Mouse (Mus musculus): ENCODE data around the gene Gm49369. TPM values are rescaled to one million over a fixed set of nuclear protein-coding genes. Genes with fewer than 3 reads are reported as not detected.
A peak's percentile ranks its signal among the peaks of the same experiment; 100 is the strongest.

Gene Gm49369
- total and polyA plus RNA-seq, 2 experiments from 2014 or later: 0.85 TPM; not detected in 1

DNA sequence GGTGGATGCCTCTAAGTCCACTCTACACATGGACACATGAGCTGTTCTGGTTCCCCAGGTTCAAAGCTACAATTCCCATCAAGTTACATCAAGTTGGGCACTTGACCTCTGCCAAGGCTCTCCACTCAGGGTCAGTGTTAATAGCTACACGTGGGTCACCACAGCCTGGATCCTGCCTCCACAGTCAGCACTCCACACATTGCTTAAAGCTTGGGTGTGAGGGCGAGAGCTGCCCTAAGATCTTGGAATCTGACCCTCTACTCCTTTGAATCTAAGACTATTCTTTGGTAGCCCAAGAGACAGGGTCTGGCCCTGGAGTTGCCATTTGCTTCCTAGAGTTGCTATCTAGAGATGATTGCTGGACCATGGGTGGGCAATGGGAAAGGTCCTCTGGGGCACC is 6.3 kb upstream of the Gm49369 start:
- H3K27ac ChIP-seq (ENCODE audit: low read depth): 0 out of 2 replicates have a peak overlapping the region, but pooled peaks have one; percentile 92
- 92% methylated on average over 2 of the region's 2 CpGs for WGBS
- no peak for ATAC-seq (ENCODE audit: insufficient read depth, low read depth)
- peaks cover 14% of the 10 kb centered on the region for H3K4me1 ChIP-seq (ENCODE audit: control insufficient read depth, insufficient read depth)
- no peak for DNase-seq (ENCODE audit: low spot score)
- H3K4me2 ChIP-seq (ENCODE audit: low read depth, low read length): no peak overlapping the region
- no peak overlapping the region for H3K4me3 ChIP-seq (ENCODE audit: low read depth, low read length)
- TF ChIP-seq EP300 (IDR thresholded peaks at IDR 0.05; ENCODE audit: low read depth) (no peak), CTCF (IDR thresholded peaks at IDR 0.05; ENCODE audit: low read depth) (no peak)
- H3K9ac ChIP-seq (replicated peaks; ENCODE audit: low read depth, low read length): no peak overlapping the region
- no peaks in the 10 kb centered on the region for H3K9me3 ChIP-seq (replicated peaks; ENCODE audit: control insufficient read depth, low read length)
- H3K36me3 ChIP-seq (replicated peaks; ENCODE audit: control insufficient read depth, insufficient read depth, low read length): peaks cover 20% of the 10 kb centered on the region
- no peaks in the 10 kb centered on the region for H3K27me3 ChIP-seq (ENCODE audit: control insufficient read depth, insufficient read depth, low read length)

- peak overlapping the region; percentile 77 for H3K4me3 ChIP-seq (ENCODE audit: low read depth, low read length)
- peaks cover 26% of the 10 kb centered on the region for H3K36me3 ChIP-seq (replicated peaks; ENCODE audit: control insufficient read depth, insufficient read depth, low read length)
- H3K4me1 ChIP-seq (ENCODE audit: control insufficient read depth, insufficient read depth): peaks cover 14% of the 10 kb centered on the region
- ATAC-seq (ENCODE audit: insufficient read depth, low read depth) (no peak), DNase-seq (ENCODE audit: low spot score) (no peak)
- WGBS: 87% methylated on average over 1 of the region's 1 CpGs
- no peak overlapping the region for H3K9ac ChIP-seq (replicated peaks; ENCODE audit: low read depth, low read length)
- TF ChIP-seq EP300 (IDR thresholded peaks at IDR 0.05; ENCODE audit: low read depth) (no peak), CTCF (IDR thresholded peaks at IDR 0.05; ENCODE audit: low read depth) (no peak)
- H3K9me3 ChIP-seq (replicated peaks; ENCODE audit: control insufficient read depth, low read length): no peaks in the 10 kb centered on the region
- no peaks in the 10 kb centered on the region for H3K27me3 ChIP-seq (ENCODE audit: control insufficient read depth, insufficient read depth, low read length)
- H3K27ac ChIP-seq (ENCODE audit: low read depth): peak overlapping the region; percentile 92
- H3K4me2 ChIP-seq (ENCODE audit: low read depth, low read length): peak overlapping the region; percentile 87; the same call in 1 of the 2 replicates
These were observed 5.7 kb upstream of the Gm49369 start for GRCm38 (mm10) chr7:142388198-142388597.

DNA sequence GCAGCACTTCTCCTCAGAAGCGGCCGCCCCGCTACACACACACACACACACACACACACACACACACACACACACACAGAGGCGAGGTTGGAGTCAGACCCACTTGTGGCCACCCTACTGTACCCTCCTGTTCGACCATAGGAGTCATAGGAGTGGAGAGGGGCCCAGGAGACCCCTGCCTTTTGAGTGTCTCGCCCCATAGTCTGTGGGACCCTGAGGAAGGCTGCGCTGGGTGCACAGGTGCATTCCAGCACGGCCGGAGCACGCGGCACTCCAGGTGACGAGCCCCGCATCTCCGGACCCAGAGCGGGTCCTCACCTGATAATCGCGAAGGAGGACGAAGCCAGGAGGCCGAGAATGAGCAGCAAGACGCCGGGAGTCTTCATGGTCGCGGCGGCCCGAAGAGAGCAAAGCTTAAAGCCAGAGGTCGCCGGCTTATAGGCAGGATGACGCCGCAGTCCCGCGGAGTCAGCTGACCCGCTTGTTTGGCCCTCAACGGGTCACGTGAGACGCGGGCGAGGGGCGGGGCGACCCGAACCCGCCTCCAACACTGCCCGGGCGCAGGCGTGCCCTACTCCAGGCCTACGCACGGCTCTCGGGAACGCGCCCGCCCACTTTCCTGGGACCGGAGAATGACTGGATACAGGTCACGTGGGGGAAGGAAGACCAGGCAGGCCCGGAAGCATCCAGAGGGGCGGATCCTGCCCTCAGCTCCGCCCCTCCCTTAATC is 5.1 kb upstream of the Gm49369 start, which contains the start of gene Ctsd:
Gene Ctsd, minus strand, starts transcription at position 620 of the 730 bp plus-strand sequence.
- Histone ChIP-seq H3K27ac (ENCODE audit: low read depth) (peak within 1 kb of the TSS; percentile 92), H3K4me3 (ENCODE audit: low read depth, low read length) (peak within 1 kb of the TSS; percentile 77), H3K36me3 (replicated peaks; ENCODE audit: control insufficient read depth, insufficient read depth, low read length) (peaks cover 32% of the 10 kb centered on the region), H3K9me3 (replicated peaks; ENCODE audit: control insufficient read depth, low read length) (no peaks in the 10 kb centered on the region), H3K4me1 (ENCODE audit: control insufficient read depth, insufficient read depth) (peaks cover 14% of the 10 kb centered on the region), H3K27me3 (ENCODE audit: control insufficient read depth, insufficient read depth, low read length) (no peaks in the 10 kb centered on the region), H3K4me2 (ENCODE audit: low read depth, low read length) (peak within 1 kb of the TSS; percentile 87), H3K9ac (replicated peaks; ENCODE audit: low read depth, low read length) (peak within 1 kb of the TSS; percentile 87)
- DNase-seq (ENCODE audit: low spot score) (peak; percentile 98), ATAC-seq (ENCODE audit: insufficient read depth, low read depth) (peak; percentile 96)
- under 1% methylated on average over 50 of the region's 55 CpGs for WGBS
- TF ChIP-seq EP300 (IDR thresholded peaks at IDR 0.05; ENCODE audit: low read depth) (no peak), CTCF (IDR thresholded peaks at IDR 0.05; ENCODE audit: low read depth) (no peak)

DNA sequence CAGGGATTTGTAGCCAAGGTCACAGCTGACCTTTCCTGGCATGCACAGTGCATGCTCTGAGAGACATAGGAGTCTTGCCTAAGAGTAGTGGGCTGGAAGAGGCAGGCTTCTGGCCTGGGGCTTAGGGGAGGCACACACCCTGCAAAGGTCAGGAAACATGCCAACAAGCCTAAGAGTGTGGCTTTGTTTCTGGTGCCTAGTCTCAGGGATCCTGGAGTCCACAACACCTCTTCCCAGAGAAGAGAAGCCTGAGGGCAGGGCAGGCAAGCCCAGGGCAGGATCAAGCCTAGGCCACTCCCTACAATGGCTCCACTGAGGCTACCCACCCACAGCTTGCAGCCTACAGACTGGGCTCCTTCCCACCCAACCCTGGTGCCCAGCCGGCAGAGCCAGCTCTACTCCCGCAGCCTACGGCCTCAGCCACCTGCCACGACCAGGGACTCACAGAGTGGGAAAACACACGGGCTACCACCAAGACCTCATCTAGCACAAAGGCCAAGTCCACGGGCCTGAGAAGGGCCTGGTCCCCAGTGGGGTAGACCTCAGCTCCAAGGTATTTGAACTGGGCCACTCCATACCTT is 4.2 kb upstream of the Gm49369 start:
- peak overlapping the region; percentile 87 for H3K9ac ChIP-seq (replicated peaks; ENCODE audit: low read depth, low read length)
- no peak for TF ChIP-seq EP300 (IDR thresholded peaks at IDR 0.05; ENCODE audit: low read depth)
- TF ChIP-seq CTCF (IDR thresholded peaks at IDR 0.05; ENCODE audit: low read depth): no peak
- peaks cover 41% of the 10 kb centered on the region for H3K36me3 ChIP-seq (replicated peaks; ENCODE audit: control insufficient read depth, insufficient read depth, low read length)
- H3K27ac ChIP-seq (ENCODE audit: low read depth): peak overlapping the region; percentile 92
- no peaks in the 10 kb centered on the region for H3K27me3 ChIP-seq (ENCODE audit: control insufficient read depth, insufficient read depth, low read length)
- peak overlapping the region; percentile 87 for H3K4me2 ChIP-seq (ENCODE audit: low read depth, low read length)
- ATAC-seq (ENCODE audit: insufficient read depth, low read depth) (peak; percentile 7; the same call in 1 of the 2 replicates), DNase-seq (ENCODE audit: low spot score) (no peak)
- H3K4me3 ChIP-seq (ENCODE audit: low read depth, low read length): peak overlapping the region; percentile 77
- H3K4me1 ChIP-seq (ENCODE audit: control insufficient read depth, insufficient read depth): peaks cover 14% of the 10 kb centered on the region
- 23% methylated on average over 6 of the region's 6 CpGs for WGBS
- no peaks in the 10 kb centered on the region for H3K9me3 ChIP-seq (replicated peaks; ENCODE audit: control insufficient read depth, low read length)

- Histone ChIP-seq H3K36me3 (replicated peaks; ENCODE audit: control insufficient read depth, insufficient read depth, low read length) (peaks cover 49% of the 10 kb centered on the region), H3K4me3 (ENCODE audit: low read depth, low read length) (peak overlapping the region; percentile 77), H3K27me3 (ENCODE audit: control insufficient read depth, insufficient read depth, low read length) (no peaks in the 10 kb centered on the region), H3K27ac (ENCODE audit: low read depth) (peak overlapping the region; percentile 92), H3K9me3 (replicated peaks; ENCODE audit: control insufficient read depth, low read length) (no peaks in the 10 kb centered on the region), H3K9ac (replicated peaks; ENCODE audit: low read depth, low read length) (peak overlapping the region; percentile 87; the same call in 1 of the 2 replicates), H3K4me1 (ENCODE audit: control insufficient read depth, insufficient read depth) (peaks cover 14% of the 10 kb centered on the region), H3K4me2 (ENCODE audit: low read depth, low read length) (peak overlapping the region; percentile 87)
- TF ChIP-seq EP300 (IDR thresholded peaks at IDR 0.05; ENCODE audit: low read depth) (no peak), CTCF (IDR thresholded peaks at IDR 0.05; ENCODE audit: low read depth) (no peak)
- DNase-seq (ENCODE audit: low spot score) (no peak), ATAC-seq (ENCODE audit: insufficient read depth, low read depth) (no peak)
- 63% methylated on average over 3 of the region's 3 CpGs for WGBS
These were observed 3.4 kb upstream of the Gm49369 start for GRCm38 (mm10) chr7:142385742-142386403.
